Mouse (Mus musculus): ENCODE measurements around the gene Lsg1. TPM values are rescaled to one million over a fixed set of nuclear protein-coding genes. Genes with fewer than 3 reads are reported as not detected.

The Lsg1 gene
- polyA plus RNA-seq, 1 experiment from 2014 or later = 46.0 TPM

- Histone ChIP-seq H3K9ac (no peak overlapping the region), H3K9me3 (no peaks in the 10 kb centered on the region), H3K36me3 (replicated peaks) (no peaks in the 10 kb centered on the region), H3K27ac (no peak overlapping the region), H3K4me2 (no peak overlapping the region), H3K4me3 (no peak overlapping the region), H3K4me1 (no peaks in the 10 kb centered on the region), H3K27me3 (replicated peaks) (no peaks in the 10 kb centered on the region)
- WGBS = 87% methylated on average over 5 of the region's 5 CpGs
- no peak for ATAC-seq (replicated peaks)
Observed at GRCm38 (mm10) chr16:30611331-30611730, 23.9 kb upstream of the Lsg1 start.

GRCm38 (mm10) chr16:30607868-30608267 lies 20.5 kb upstream of the Lsg1 start:
- ATAC-seq (replicated peaks) = no peak
- Histone ChIP-seq H3K27ac (no peak overlapping the region), H3K9ac (no peak overlapping the region), H3K36me3 (replicated peaks) (no peaks in the 10 kb centered on the region), H3K9me3 (no peaks in the 10 kb centered on the region), H3K4me3 (no peak overlapping the region), H3K4me2 (no peak overlapping the region), H3K4me1 (0 out of 2 replicates have a peak, but pooled peaks cover 6% of the 10 kb centered on the region), H3K27me3 (replicated peaks) (no peaks in the 10 kb centered on the region; the same call in 1 of the 2 replicates)
- WGBS = 94% methylated on average over 3 of the region's 3 CpGs

- H3K36me3 ChIP-seq (replicated peaks) = no peaks in the 10 kb centered on the region
- WGBS = 72% methylated on average over 6 of the region's 6 CpGs
- no peak overlapping the region for H3K4me3 ChIP-seq
- no peak overlapping the region for H3K27ac ChIP-seq
- peaks cover 15% of the 10 kb centered on the region for H3K27me3 ChIP-seq (replicated peaks)
- H3K9me3 ChIP-seq = no peaks in the 10 kb centered on the region
- no peak overlapping the region for H3K9ac ChIP-seq
- peaks cover 23% of the 10 kb centered on the region for H3K4me1 ChIP-seq
- ATAC-seq (replicated peaks) = no peak
- H3K4me2 ChIP-seq = no peak overlapping the region
Observed at GRCm38 (mm10) chr16:30605528-30605927, 18.1 kb upstream of the Lsg1 start.

GRCm38 (mm10) chr16:30604807-30605137 lies 17.4 kb upstream of the Lsg1 start:
- peaks cover 18% of the 10 kb centered on the region for H3K27me3 ChIP-seq (replicated peaks)
- no peak overlapping the region for H3K4me2 ChIP-seq
- no peak overlapping the region for H3K27ac ChIP-seq
- no peaks in the 10 kb centered on the region for H3K36me3 ChIP-seq (replicated peaks)
- H3K4me3 ChIP-seq = no peak overlapping the region
- 92% methylated on average over 7 of the region's 7 CpGs for WGBS
- H3K9me3 ChIP-seq = no peaks in the 10 kb centered on the region
- H3K9ac ChIP-seq = no peak overlapping the region
- peaks cover 30% of the 10 kb centered on the region for H3K4me1 ChIP-seq
- no peak for ATAC-seq (replicated peaks)

- H3K4me2 ChIP-seq = no peak overlapping the region
- 81% methylated on average over 16 of the region's 16 CpGs for WGBS
- no peaks in the 10 kb centered on the region for H3K9me3 ChIP-seq
- H3K4me1 ChIP-seq = peaks cover 34% of the 10 kb centered on the region
- no peak for ATAC-seq (replicated peaks)
- H3K27me3 ChIP-seq (replicated peaks) = peaks cover 18% of the 10 kb centered on the region
- H3K36me3 ChIP-seq (replicated peaks) = no peaks in the 10 kb centered on the region
- H3K27ac ChIP-seq = no peak overlapping the region
- no peak overlapping the region for H3K9ac ChIP-seq
- no peak overlapping the region for H3K4me3 ChIP-seq
Observed at GRCm38 (mm10) chr16:30604061-30604806, 16.8 kb upstream of the Lsg1 start.

- Histone ChIP-seq H3K4me2 (no peak overlapping the region), H3K27ac (no peak overlapping the region), H3K36me3 (replicated peaks) (no peaks in the 10 kb centered on the region), H3K27me3 (replicated peaks) (peaks cover 21% of the 10 kb centered on the region), H3K4me3 (no peak overlapping the region), H3K9ac (no peak overlapping the region), H3K4me1 (peaks cover 35% of the 10 kb centered on the region), H3K9me3 (no peaks in the 10 kb centered on the region)
- 67% methylated on average over 9 of the region's 9 CpGs for WGBS
- no peak for ATAC-seq (replicated peaks)
Observed at GRCm38 (mm10) chr16:30603531-30603842, 16.1 kb upstream of the Lsg1 start.

GRCm38 (mm10) chr16:30602684-30603530 lies 15.5 kb upstream of the Lsg1 start:
- Histone ChIP-seq H3K4me1 (peaks cover 35% of the 10 kb centered on the region), H3K4me3 (no peak overlapping the region), H3K36me3 (replicated peaks) (no peaks in the 10 kb centered on the region), H3K4me2 (peak overlapping the region; percentile 97; the same call in 1 of the 2 replicates), H3K9ac (no peak overlapping the region), H3K9me3 (no peaks in the 10 kb centered on the region), H3K27me3 (replicated peaks) (peaks cover 22% of the 10 kb centered on the region), H3K27ac (no peak overlapping the region)
- ATAC-seq (replicated peaks) = no peak
- 37% methylated on average over 18 of the region's 18 CpGs for WGBS

- Histone ChIP-seq H3K4me3 (peak overlapping the region; percentile 55), H3K27me3 (replicated peaks) (peaks cover 22% of the 10 kb centered on the region), H3K9ac (no peak overlapping the region), H3K9me3 (no peaks in the 10 kb centered on the region), H3K36me3 (replicated peaks) (no peaks in the 10 kb centered on the region), H3K27ac (no peak overlapping the region), H3K4me1 (peaks cover 41% of the 10 kb centered on the region), H3K4me2 (peak overlapping the region; percentile 97)
- WGBS = 36% methylated on average over 7 of the region's 7 CpGs
- ATAC-seq (replicated peaks) = no peak
Observed at GRCm38 (mm10) chr16:30601946-30602345, 14.6 kb upstream of the Lsg1 start.

GRCm38 (mm10) chr16:30601046-30601832 lies 13.8 kb upstream of the Lsg1 start:
- H3K4me2 ChIP-seq = peak overlapping the region; percentile 97
- H3K27me3 ChIP-seq (replicated peaks) = peaks cover 22% of the 10 kb centered on the region
- 7% methylated on average over 42 of the region's 42 CpGs for WGBS
- peak; percentile 18 for ATAC-seq (replicated peaks)
- peaks cover 47% of the 10 kb centered on the region for H3K4me1 ChIP-seq
- H3K9ac ChIP-seq = peak overlapping the region; percentile 65
- no peaks in the 10 kb centered on the region for H3K9me3 ChIP-seq
- no peaks in the 10 kb centered on the region for H3K36me3 ChIP-seq (replicated peaks)
- H3K4me3 ChIP-seq = peak overlapping the region; percentile 55
- no peak overlapping the region for H3K27ac ChIP-seq

- H3K9ac ChIP-seq = peak overlapping the region; percentile 65
- peak overlapping the region; percentile 55 for H3K4me3 ChIP-seq
- WGBS = under 1% methylated on average over 53 of the region's 53 CpGs
- H3K27me3 ChIP-seq (replicated peaks) = peaks cover 22% of the 10 kb centered on the region
- no peaks in the 10 kb centered on the region for H3K9me3 ChIP-seq
- H3K36me3 ChIP-seq (replicated peaks) = no peaks in the 10 kb centered on the region
- H3K4me2 ChIP-seq = peak overlapping the region; percentile 97
- H3K4me1 ChIP-seq = peaks cover 46% of the 10 kb centered on the region
- H3K27ac ChIP-seq = no peak overlapping the region
- ATAC-seq (replicated peaks) = peak; percentile 41; the same call in 1 of the 2 replicates
Observed at GRCm38 (mm10) chr16:30600431-30601045, 13.1 kb upstream of the Lsg1 start.

- ATAC-seq (replicated peaks) = peak; percentile 71
- Histone ChIP-seq H3K4me1 (peaks cover 45% of the 10 kb centered on the region), H3K4me3 (peak within 1 kb of the TSS; percentile 55), H3K9ac (peak within 1 kb of the TSS; percentile 65), H3K36me3 (replicated peaks) (no peaks in the 10 kb centered on the region), H3K4me2 (peak within 1 kb of the TSS; percentile 97), H3K27me3 (replicated peaks) (peaks cover 27% of the 10 kb centered on the region), H3K27ac (peak within 1 kb of the TSS; percentile 58), H3K9me3 (no peaks in the 10 kb centered on the region)
- under 1% methylated on average over 63 of the region's 63 CpGs for WGBS
Observed at GRCm38 (mm10) chr16:30599491-30600268, 12.3 kb upstream of the Lsg1 start, which contains the start of gene Fam43a. Fam43a (plus strand) TSS chr16:30599723.
